Mouse (Mus musculus) R1 (cell line): ENCODE measurements at regions not wholly inside any gene's neighbourhood (a gene's known extent, or its start where the extent isn't known, plus 50 kb on each side); places are given as distances from the start of the nearest gene placed in this dataset.

Experiments used
- DNase-seq: peaks from one replicate; pipeline ENCODE4 v3.0.0-alpha.2; 2018; ENCODE audit warnings: low read depth, low spot score

- no peak for DNase-seq
These were observed 178.4 kb upstream of the Lrig3 start for GRCm38 (mm10) chr10:125787441-125788060.

DNA sequence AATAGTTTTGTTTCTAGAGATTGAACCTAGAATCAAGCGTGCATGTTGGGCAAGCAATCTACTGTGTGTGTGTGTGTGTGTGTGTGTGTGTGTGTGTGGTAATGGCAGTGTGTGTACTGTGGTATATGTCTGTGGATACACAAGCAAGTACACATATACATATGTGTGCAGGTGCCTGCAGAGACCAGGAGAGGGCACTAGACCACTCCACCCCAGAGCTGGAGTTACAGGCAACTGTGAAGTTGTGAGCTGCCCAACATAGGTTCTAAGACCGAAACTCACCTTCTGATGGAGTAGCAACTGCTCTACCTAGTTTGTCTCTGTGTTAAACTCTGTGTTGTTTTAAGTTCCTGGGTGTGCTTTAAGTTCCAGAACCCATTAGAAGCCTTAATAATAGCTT lies 177.7 kb upstream of the Lrig3 start:
- DNase-seq, result peak; percentile 31

DNA sequence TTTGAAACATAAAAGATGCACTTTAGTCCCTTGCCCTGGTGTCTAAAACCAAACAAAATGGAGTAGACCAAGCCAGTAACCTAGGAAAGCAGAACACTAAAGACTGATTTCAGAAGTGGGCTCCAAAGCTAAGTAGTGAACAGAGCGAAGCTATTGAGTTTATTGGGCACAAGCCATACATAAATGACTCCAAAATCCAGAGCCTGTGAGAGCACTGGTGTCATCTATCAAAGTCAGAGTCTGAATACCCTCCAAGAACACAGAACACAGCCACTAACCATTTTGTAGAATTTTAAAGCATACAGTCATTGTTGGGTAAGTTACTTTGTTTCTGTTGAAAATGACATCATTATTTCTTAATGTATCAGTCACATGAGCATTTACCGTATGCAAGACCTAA lies 175.0 kb upstream of the Lrig3 start:
- no peak for DNase-seq

GRCm38 (mm10) chr10:125794504-125794903 lies 171.5 kb upstream of the Lrig3 start:
- no peak for DNase-seq

- DNase-seq, result no peak
These were observed 170.6 kb upstream of the Lrig3 start for GRCm38 (mm10) chr10:125795323-125795722.

DNA sequence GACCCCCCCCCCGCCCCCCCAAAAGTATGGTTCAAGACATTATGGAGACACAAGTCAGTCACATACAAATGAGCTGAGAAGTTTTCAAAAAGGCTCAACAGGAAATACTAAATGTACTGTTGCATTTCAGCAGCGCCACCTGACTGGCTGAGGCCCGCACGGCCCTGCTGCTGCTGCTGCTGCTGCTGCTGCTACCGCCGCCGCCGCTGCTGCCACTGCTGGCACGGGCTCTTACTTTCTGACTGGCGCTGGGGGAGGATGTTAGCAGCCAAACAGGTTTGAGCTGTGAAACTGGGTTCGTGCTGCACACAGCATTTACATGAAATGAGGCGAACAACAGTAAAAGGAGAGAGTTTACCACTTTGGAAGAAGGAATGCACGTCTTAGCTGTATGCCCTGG lies 167.3 kb upstream of the Lrig3 start:
- peak; percentile 10 for DNase-seq

DNA sequence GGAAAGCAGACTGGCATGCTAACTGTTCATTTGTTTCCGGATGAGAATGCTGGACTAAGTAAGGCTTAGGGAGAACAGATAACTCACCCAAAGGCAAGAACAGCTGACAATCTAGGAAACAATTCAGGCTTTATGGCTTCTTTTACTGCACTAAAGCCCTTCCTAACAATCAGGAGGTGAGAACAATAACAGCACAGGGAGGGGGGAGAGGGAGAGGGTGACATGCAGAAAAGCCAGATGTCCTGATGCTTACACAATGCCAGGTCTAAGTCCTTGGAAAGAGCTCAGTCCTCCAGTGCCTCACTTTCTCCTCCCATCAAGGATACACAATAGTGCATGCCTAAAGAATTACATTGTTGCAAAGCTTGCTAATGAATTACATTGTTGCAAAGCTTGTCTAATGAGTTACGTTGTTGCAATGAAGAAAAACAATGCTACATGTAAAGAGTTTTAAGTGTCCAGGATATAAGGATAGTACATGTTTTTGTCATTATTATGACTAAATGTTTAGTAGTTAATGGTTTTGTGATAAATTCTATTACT lies 165.3 kb upstream of the Lrig3 start:
- DNase-seq, result peak; percentile 58

GRCm38 (mm10) chr10:125801450-125801849 lies 164.5 kb upstream of the Lrig3 start:
- DNase-seq, result peak; percentile 32

GRCm38 (mm10) chr10:125802923-125803583 lies 162.9 kb upstream of the Lrig3 start:
- no peak for DNase-seq

DNA sequence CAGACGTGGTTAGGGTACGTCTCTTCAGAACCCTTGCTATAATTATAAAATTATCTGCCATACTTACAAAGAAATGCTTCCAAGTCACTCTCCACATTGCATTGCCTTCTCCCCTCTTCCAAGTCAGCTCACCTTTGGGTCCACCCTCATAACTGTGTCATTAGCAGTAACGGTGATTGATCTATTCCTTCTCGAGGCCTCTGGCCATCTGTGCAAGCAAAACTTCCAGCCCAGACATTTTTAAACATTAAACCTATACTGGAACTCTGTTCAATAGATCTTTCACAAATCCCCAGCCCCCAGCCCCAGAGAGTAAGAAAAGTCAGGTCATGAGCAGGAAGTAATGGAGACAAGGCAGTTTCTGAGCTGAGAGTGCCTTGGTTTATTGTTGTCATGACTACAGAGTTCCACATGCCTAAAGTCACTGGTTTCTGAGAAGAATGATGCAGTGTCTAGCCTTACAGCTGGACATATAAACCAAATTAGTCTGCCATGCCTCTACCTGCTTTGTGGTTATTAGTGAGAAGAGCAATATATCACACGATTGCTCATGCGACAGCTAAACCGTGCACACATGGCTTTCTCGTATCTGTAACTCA lies 156.1 kb upstream of the Lrig3 start:
- DNase-seq, result no peak

GRCm38 (mm10) chr10:125810590-125810989 lies 155.4 kb upstream of the Lrig3 start:
- no peak for DNase-seq

GRCm38 (mm10) chr10:125814191-125814887 lies 151.6 kb upstream of the Lrig3 start:
- DNase-seq, result no peak

DNA sequence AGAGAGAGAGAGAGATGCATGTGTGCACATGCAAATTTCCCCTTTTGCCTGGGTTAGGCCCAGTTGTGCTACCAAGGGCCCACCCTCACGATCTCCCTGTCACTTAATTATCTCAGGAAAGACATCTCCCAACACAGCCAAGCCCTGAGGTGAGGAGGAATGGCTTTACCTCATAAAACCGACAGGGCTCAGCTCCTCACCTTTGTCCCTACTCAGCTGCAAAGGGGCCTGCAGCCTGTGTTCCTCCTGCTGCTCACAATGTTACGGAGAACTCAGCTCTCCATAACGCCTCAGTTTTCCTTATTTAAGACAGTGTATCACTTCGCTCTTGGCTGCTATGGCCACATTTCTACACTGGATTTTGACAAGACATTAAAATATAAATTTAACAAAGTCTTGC lies 133.8 kb upstream of the Lrig3 start:
- DNase-seq, result no peak

GRCm38 (mm10) chr10:125832764-125833163 lies 133.2 kb upstream of the Lrig3 start:
- DNase-seq, result no peak

DNA sequence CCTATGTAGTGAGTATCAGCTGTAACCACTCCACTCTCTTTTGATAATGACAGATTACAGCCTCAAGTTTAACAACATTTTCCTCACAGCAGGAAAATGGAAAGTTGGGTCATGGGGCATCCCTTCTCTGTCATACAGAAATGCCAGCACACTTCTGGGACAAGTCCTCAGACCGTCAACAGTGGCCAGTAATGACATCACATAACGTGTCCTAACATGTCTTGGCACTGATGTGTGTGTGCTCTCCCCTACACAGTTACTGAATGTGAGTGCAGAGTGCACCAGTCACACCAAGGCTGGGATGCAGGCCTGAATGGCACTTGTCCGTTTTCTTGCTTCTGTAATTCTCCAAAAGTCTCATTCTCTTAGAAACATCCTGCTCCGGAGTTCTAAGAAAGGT lies 132.0 kb upstream of the Lrig3 start:
- DNase-seq, result no peak

- DNase-seq, result no peak
These were observed 127.0 kb upstream of the Lrig3 start for GRCm38 (mm10) chr10:125838982-125839381.

DNA sequence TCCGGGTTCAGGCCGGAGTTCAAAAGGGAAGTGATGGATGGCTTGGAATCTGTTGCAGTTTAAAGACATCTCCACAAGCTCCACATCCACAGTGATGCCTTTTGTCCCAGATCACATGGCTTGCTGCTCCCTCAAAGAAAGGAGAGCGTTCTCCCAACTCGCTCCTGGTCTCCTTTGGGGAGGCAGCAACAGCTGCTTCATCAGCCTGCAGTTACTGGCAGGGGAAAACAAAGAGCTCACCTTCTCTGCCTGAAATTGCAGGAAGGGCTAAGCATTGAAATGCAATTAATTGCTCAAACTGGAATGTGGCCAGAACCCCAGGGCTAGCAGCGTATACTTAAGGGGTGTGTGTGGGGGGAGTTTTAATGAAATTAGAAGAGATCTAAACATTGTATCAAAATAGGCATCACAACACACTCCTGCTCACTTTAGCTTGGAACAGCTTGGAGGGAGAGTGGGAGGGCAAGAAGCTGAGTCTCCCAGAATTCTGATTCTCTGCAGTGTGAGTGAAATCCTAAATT lies 126.3 kb upstream of the Lrig3 start:
- peak; percentile 70 for DNase-seq

GRCm38 (mm10) chr10:125840388-125840787 lies 125.6 kb upstream of the Lrig3 start:
- no peak for DNase-seq

- no peak for DNase-seq
These were observed 121.6 kb upstream of the Lrig3 start for GRCm38 (mm10) chr10:125844336-125844865.

- DNase-seq, result peak; percentile 18
These were observed 120.9 kb upstream of the Lrig3 start for GRCm38 (mm10) chr10:125845014-125845514.

GRCm38 (mm10) chr10:125850370-125850769 lies 115.6 kb upstream of the Lrig3 start:
- no peak for DNase-seq

DNA sequence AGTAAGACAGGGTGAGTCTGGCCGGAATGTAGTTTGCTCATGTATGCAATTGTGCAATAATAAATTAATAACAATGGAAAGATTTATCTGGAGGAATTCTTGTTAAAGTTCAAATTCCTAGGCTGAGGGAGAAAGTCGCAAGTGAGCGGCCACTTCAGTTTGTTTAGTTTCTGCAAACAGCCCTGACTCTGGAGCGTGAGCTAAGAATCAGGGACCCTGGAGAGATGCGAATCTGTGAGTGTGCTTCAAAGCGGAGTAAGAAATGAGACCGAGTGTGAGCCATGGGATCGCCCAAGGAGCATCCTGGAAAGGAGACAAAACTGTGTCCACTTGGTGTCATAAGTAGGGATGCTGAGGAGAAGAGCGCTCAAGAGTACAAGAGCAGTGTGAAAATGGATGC lies 104.2 kb upstream of the Lrig3 start:
- DNase-seq, result no peak
